ENCODE assay signal across 23 mouse cellular contexts in the genomic region with DNA sequence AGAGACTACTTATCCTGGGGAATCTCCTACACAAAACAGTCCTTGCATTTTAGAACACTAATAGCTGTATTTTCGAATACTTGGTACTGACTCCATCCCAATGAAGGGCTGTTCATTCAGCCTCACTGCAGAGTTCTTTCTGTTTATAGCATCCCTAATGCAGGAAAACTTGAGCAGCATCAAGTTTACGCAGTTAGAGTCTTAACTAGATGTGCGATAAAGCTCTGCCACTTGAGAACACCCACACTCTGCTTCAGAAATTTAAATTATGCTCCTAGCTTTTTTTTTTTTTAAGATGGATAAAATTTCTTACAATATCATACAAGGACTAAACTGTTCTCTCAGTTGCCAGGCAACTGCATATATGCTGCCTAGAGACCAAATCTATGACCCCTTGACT.
DNase-seq lines count a peak whose midpoint lies in the region; ATAC-seq lines count a peak whose summit lies in the region.
"Had no signal": no experiment of that assay in that cellular context is flagged by ENCODE, and none has a peak within 500 bp of the region (broad histone marks: within the 10 kb centered on the region; RNA-seq: fewer than 3 reads in every experiment).

No protein-coding gene starts in this region.

- intact Hi-C loops in left cerebral cortex, postnatal 14 days (cut with DNase I), result no loop called here
- intact Hi-C loops in left cerebral cortex, postnatal 4 days (cut with DNase I), result no loop called here

- ATAC-seq in frontal cortex, adult (ENCODE audit: low TSS enrichment), result peak; percentile 98
- ATAC-seq in inflammation-experienced regulatory T-cells, adult 6 months, result no peak
- ATAC-seq: forebrain, embryonic 15.5 days; intestine, embryonic 15.5 days; Patski had no signal

- no peak for DNase-seq in frontal cortex, postnatal 25 days (ENCODE audit: low spot score in 2 of 2)
- DNase-seq in left cerebral cortex, postnatal 14 days (ENCODE audit: low spot score in 2 of 2), result peak; percentile 33 to 49
- DNase-seq in left cerebral cortex, postnatal 4 days, result no peak
- peak; percentile 10 to 18 for DNase-seq in right cerebral cortex, adult 2 months (ENCODE audit: low spot score in 2 of 2)
- no peak for DNase-seq in right cerebral cortex, postnatal 14 days
- DNase-seq in telencephalon, adult 2 months (ENCODE audit: low read depth, low spot score), result peak; percentile 62
- DNase-seq: adrenal gland, postnatal 10 days; adrenal gland, postnatal 36 days; B cell, adult 2 months; cerebellum, adult 11 months; cerebellum, adult 2 months; cerebellum, adult 9-11 months; cerebellum, postnatal 25 days; gastrocnemius, adult 2 months; gastrocnemius, postnatal 14 days; heart, adult 11 months; heart, postnatal 10 days; heart, postnatal 4 days had no signal

Comparison
In these comparisons a context has a peak if more than half of its experiments do, and no peak if none do; other contexts are left out.
1. DNase-seq: peak in left cerebral cortex, postnatal 14 days (2 of 2), right cerebral cortex, adult 2 months (2 of 2) and telencephalon, adult 2 months (single experiment); none in frontal cortex, postnatal 25 days (0 of 2), left cerebral cortex, postnatal 4 days (single experiment) and right cerebral cortex, postnatal 14 days (single experiment).